Mouse (Mus musculus): ENCODE measurements around the gene Arpc4. TPM values are rescaled to one million over a fixed set of nuclear protein-coding genes. Genes with fewer than 3 reads are reported as not detected.

Gene Arpc4
- polyA plus RNA-seq, 1 experiment from 2014 or later: 262 TPM

DNA sequence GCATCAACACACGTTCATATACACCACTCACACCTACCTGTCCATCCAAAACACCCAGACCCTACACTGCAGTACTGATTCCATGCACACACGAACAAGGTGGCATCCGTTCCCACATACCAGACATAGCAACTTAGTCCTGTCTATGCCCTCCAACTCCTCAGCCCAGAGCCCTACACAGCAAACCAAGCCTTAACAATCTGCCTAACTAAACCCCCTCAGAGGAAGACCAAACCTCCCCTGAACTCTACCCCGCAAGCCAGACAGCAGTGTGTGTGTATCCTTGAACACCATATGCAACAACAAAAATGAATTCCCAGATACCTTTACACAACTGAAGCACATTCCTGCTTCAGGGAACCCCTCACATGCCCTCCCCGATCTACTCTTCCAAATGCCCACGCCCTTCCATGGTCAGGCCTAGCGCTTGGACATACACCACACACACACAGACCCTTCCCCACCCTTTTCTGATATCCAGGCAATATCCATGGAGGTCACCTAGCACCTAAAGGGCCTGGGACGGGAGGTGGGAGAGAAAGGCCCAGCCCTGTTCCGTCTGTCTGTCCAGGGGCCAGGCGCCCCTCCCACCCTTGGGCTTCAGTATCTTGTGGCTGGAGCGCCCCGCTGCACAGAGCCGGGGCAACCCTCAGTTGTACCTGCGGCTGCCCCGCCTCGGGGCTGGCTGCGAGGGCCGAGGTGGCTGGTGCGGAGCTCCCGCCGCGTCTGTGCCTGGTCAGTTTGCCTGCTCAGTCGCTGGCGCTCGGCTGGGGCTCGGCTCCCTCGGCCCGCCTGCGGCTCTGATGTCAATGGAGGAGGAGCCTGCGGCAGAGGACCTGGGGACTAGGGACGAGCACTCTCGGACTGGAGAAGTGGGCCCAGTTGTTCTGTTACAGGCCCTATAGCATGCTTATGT is 34.5 kb upstream of the Arpc4 start, which contains the start of gene Camk1:
Gene Camk1, minus strand, starts transcription at position 808 of the 916 bp plus-strand sequence.
- H3K4me3 ChIP-seq (replicated peaks): peak within 1 kb of the TSS; percentile 60

DNA sequence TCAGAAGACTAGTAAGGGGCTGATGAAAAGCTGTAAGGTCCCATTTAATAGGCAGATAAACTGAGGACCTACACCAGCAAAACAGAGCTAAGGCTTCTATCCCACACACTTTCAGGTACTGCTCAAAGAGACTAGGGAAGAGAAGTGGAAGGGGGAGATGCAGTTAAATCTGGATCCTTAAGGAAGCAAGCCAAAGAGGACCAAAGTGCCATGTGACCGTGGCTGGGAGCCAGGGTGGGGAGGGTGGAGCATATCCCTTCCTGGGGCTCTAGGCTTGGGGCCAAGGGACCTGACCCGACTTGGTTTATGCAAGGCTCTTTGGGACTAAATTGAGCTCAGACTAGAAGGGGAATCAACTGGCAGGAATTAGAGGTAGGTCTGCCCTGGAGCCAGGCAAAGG is 33.6 kb upstream of the Arpc4 start:
- peak overlapping the region; percentile 71 for H3K4me2 ChIP-seq
- peaks cover 19% of the 10 kb centered on the region for H3K4me1 ChIP-seq (replicated peaks)
- H3K27ac ChIP-seq: no peak overlapping the region
- WGBS (ENCODE audit: insufficient replicate concordance): 43% methylated on average over 2 of the region's 2 CpGs
- peak overlapping the region; percentile 79; the same call in 1 of the 2 replicates for H3K9ac ChIP-seq
- no peaks in the 10 kb centered on the region for H3K27me3 ChIP-seq
- H3K36me3 ChIP-seq: 0 out of 2 replicates have a peak, but pooled peaks cover 2% of the 10 kb centered on the region
- no peak for ATAC-seq (ENCODE audit: low read depth)
- H3K9me3 ChIP-seq (replicated peaks): no peaks in the 10 kb centered on the region
- no peak for DNase-seq
- H3K4me3 ChIP-seq (replicated peaks): peak overlapping the region; percentile 60; the same call in 1 of the 2 replicates

More for the DNA sequence above, 34.5 kb upstream of the Arpc4 start, which contains the start of gene Camk1:
- Histone ChIP-seq H3K27me3 (no peaks in the 10 kb centered on the region), H3K4me1 (replicated peaks) (peaks cover 19% of the 10 kb centered on the region), H3K9ac (peak within 1 kb of the TSS; percentile 79), H3K9me3 (replicated peaks) (no peaks in the 10 kb centered on the region), H3K27ac (0 out of 2 replicates have a peak within 1 kb of the TSS, but pooled peaks have one; percentile 15), H3K36me3 (0 out of 2 replicates have a peak, but pooled peaks cover 3% of the 10 kb centered on the region), H3K4me2 (peak within 1 kb of the TSS; percentile 71)
- DNase-seq: peak; percentile 53
- ATAC-seq (ENCODE audit: low read depth): peak; percentile 76
- WGBS (ENCODE audit: insufficient replicate concordance): 16% methylated on average over 32 of the region's 32 CpGs

DNA sequence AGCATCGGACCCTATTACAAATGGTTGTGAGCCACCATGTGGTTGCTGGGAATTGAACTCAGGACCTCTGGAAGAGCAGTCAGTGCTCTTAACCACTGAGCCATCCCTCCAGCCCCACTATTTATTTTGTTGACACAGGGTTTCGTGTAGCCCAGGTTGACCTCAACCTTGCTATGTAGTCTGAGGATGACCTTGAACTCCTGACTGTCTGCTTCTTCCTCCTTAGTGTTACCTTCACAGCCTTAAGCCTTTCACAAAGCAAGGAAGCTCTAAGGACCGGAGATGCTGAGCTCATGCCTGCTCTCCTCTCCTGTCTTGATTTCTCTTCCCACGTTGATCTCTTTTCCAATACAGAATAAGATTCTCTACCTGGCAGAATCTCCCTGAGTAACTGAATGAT is 31.0 kb upstream of the Arpc4 start:
- H3K27me3 ChIP-seq: no peaks in the 10 kb centered on the region
- H3K4me2 ChIP-seq: no peak overlapping the region
- no peak for ATAC-seq (ENCODE audit: low read depth)
- 57% methylated on average over 4 of the region's 4 CpGs for WGBS (ENCODE audit: insufficient replicate concordance)
- no peak for DNase-seq
- no peak overlapping the region for H3K27ac ChIP-seq
- H3K36me3 ChIP-seq: no peaks in the 10 kb centered on the region
- H3K4me1 ChIP-seq (replicated peaks): peaks cover 15% of the 10 kb centered on the region
- H3K9ac ChIP-seq: no peak overlapping the region
- H3K4me3 ChIP-seq (replicated peaks): no peak overlapping the region
- H3K9me3 ChIP-seq (replicated peaks): no peaks in the 10 kb centered on the region

DNA sequence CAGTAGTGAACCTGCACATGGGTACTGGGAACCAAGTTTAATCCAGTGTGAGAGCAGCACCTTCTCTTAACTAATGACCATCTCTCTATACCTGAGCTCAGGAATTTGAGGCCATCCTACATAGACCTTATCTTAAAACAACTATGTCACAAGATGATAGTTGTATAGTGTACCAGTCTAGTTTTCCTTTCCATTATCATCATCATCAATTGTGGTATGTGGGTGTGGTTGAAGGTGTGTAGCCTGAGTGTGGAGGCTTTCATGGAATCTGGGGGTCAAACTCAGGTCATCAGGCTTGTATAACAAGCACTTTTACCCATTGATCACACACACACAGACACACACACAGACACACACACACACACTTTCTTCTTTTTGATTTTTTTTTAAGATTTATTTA is 27.4 kb upstream of the Arpc4 start:
- H3K4me2 ChIP-seq: no peak overlapping the region
- no peak overlapping the region for H3K4me3 ChIP-seq (replicated peaks)
- H3K36me3 ChIP-seq: no peaks in the 10 kb centered on the region
- no peaks in the 10 kb centered on the region for H3K27me3 ChIP-seq
- H3K9me3 ChIP-seq (replicated peaks): no peaks in the 10 kb centered on the region
- ATAC-seq (ENCODE audit: low read depth): no peak
- H3K9ac ChIP-seq: no peak overlapping the region
- no peaks in the 10 kb centered on the region for H3K4me1 ChIP-seq (replicated peaks)
- no peak overlapping the region for H3K27ac ChIP-seq
- no peak for DNase-seq

DNA sequence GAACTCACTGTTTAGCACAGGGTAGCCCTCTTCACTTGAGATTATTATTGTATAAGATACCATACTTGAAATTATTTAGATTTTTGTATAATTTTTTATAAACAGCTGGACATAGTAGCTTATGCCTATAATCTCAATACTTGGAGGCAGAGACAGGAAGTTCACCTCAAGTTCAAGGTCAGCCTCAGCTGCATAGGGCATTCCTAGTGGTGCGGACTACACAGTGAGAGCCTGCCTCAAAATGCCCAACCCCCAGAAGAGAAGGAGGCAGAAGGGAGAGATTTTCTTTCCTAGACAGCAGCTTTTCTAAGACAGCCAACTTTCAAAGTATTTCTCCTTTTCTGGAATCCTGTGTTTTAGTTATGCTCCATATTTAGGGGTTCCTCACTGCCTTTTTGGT is 26.8 kb upstream of the Arpc4 start:
- Histone ChIP-seq H3K36me3 (no peaks in the 10 kb centered on the region), H3K9ac (no peak overlapping the region), H3K4me3 (replicated peaks) (no peak overlapping the region), H3K4me1 (replicated peaks) (no peaks in the 10 kb centered on the region), H3K9me3 (replicated peaks) (no peaks in the 10 kb centered on the region), H3K27ac (no peak overlapping the region), H3K27me3 (no peaks in the 10 kb centered on the region), H3K4me2 (no peak overlapping the region)
- WGBS (ENCODE audit: insufficient replicate concordance): 88% methylated on average over 1 of the region's 1 CpGs
- no peak for ATAC-seq (ENCODE audit: low read depth)
- DNase-seq: no peak

DNA sequence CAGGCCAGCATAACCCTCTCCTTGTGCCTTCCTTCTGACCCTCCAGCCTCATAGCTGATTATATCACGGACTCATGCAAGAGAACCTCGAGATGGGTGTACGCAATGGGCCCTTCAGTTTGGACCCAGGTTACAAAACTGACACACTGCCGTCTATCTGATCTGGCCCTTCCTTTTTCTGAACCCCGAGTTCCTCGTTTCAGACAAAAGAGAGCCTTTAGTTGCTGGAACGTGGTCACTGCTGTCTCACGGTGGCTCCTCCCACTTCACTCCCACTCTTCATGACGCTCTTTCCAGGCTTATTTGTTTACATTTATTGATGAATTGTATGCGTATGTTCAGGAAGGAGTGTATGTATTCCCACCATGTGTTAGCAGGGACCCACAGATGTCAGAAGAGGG is 26.3 kb upstream of the Arpc4 start:
- Histone ChIP-seq H3K9ac (no peak overlapping the region), H3K27ac (no peak overlapping the region), H3K4me3 (replicated peaks) (no peak overlapping the region), H3K4me2 (no peak overlapping the region), H3K4me1 (replicated peaks) (no peaks in the 10 kb centered on the region), H3K27me3 (no peaks in the 10 kb centered on the region), H3K36me3 (no peaks in the 10 kb centered on the region), H3K9me3 (replicated peaks) (no peaks in the 10 kb centered on the region)
- DNase-seq (no peak), ATAC-seq (ENCODE audit: low read depth) (no peak)
- WGBS (ENCODE audit: insufficient replicate concordance): 23% methylated on average over 10 of the region's 10 CpGs

DNA sequence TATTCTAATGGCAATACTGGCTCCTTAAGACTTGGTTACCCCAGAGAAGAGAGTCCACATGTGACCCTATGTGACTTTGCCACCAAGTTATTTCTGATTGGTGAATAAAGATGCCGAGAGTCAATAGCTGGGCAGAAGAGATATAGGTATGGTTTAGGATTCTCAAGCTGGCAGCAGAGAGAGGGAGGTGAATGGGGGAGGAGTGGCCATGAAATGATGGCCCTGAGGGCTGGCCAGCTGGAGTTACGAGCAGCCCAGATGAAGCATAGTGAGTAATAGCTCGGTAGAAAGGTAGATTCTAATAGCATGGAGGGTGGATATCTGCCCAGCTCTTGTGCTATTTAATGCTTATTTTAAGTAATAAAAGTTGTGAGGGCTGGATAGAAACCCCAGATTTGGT is 25.1 kb upstream of the Arpc4 start:
- DNase-seq: no peak
- no peaks in the 10 kb centered on the region for H3K4me1 ChIP-seq (replicated peaks)
- no peaks in the 10 kb centered on the region for H3K27me3 ChIP-seq
- no peak for ATAC-seq (ENCODE audit: low read depth)
- no peak overlapping the region for H3K4me3 ChIP-seq (replicated peaks)
- H3K4me2 ChIP-seq: no peak overlapping the region
- no peaks in the 10 kb centered on the region for H3K36me3 ChIP-seq
- no peak overlapping the region for H3K27ac ChIP-seq
- no peaks in the 10 kb centered on the region for H3K9me3 ChIP-seq (replicated peaks)
- H3K9ac ChIP-seq: no peak overlapping the region
- WGBS (ENCODE audit: insufficient replicate concordance): 53% methylated on average over 3 of the region's 3 CpGs

DNA sequence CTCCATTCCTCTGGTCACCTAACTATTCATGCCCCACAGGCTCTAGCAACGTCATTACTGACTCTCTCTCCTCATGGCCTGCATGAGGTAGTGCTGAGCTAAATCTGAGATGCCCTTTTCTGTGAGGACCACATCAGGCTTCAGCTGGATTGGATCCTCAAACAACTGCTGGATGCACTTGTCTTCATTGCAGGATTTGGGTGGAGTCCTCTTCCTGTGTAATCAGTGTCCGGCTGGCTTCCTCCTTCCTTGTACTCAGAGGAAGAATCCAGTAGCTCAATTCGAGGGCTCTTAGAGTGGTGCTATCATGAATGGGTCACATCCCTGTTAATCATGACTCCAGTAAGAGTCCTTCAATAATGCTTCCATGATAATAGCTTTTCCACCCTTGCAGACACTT is 24.2 kb upstream of the Arpc4 start:
- Histone ChIP-seq H3K9me3 (replicated peaks) (no peaks in the 10 kb centered on the region), H3K4me3 (replicated peaks) (no peak overlapping the region), H3K9ac (no peak overlapping the region), H3K27me3 (no peaks in the 10 kb centered on the region), H3K27ac (no peak overlapping the region), H3K4me1 (replicated peaks) (no peaks in the 10 kb centered on the region), H3K4me2 (no peak overlapping the region), H3K36me3 (no peaks in the 10 kb centered on the region)
- ATAC-seq (ENCODE audit: low read depth) (no peak), DNase-seq (no peak)
- WGBS (ENCODE audit: insufficient replicate concordance): 32% methylated on average over 3 of the region's 3 CpGs

DNA sequence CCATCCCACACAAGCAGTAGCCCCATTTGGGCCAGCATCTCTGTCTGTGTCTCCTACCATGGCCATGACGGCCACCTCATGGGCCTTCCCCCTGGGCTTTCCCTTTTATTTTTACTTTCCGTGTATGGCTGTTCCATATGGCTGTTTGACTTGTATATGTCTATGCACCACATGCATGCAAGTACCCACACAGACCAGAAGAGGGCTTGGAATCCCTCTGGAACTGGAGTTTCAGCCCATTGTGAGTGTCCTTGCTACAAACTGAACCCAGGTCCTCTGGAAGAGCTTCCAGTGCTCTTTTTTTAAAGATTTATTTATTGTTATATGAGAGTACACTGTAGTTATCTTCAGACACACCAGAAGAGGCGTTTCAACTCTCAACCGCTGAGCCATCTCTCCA is 16.4 kb upstream of the Arpc4 start:
- no peak for ATAC-seq (ENCODE audit: low read depth)
- no peak for DNase-seq
- Histone ChIP-seq H3K4me2 (no peak overlapping the region), H3K27me3 (no peaks in the 10 kb centered on the region), H3K4me3 (replicated peaks) (no peak overlapping the region), H3K36me3 (no peaks in the 10 kb centered on the region), H3K4me1 (replicated peaks) (no peaks in the 10 kb centered on the region), H3K27ac (no peak overlapping the region), H3K9me3 (replicated peaks) (no peaks in the 10 kb centered on the region), H3K9ac (no peak overlapping the region)
- WGBS (ENCODE audit: insufficient replicate concordance): 62% methylated on average over 4 of the region's 4 CpGs

DNA sequence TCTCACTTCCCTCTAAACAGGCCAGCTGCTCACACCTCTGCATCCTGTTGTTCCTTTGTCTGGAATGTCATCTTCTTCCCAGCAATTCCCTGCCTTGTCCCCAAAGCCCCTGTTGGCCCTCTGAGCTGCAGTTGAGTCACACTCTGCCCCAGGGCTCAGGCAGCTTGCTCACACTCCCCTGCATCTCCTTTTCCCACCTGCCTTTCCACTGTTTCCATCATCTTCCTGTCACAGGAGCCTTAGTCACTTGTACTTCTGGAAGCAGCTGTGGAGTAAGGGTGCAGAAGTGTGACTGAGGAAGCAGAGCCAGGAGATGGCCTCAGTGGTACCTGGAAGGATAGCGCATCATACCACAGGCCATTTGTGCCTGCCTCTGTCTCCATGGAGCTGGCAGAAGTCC is 15.7 kb upstream of the Arpc4 start:
- Histone ChIP-seq H3K27me3 (no peaks in the 10 kb centered on the region), H3K4me1 (replicated peaks) (no peaks in the 10 kb centered on the region), H3K9ac (no peak overlapping the region), H3K27ac (no peak overlapping the region), H3K4me3 (replicated peaks) (no peak overlapping the region), H3K4me2 (no peak overlapping the region), H3K9me3 (replicated peaks) (no peaks in the 10 kb centered on the region), H3K36me3 (peaks cover 7% of the 10 kb centered on the region)
- ATAC-seq (ENCODE audit: low read depth) (no peak), DNase-seq (no peak)
- 91% methylated on average over 1 of the region's 1 CpGs for WGBS (ENCODE audit: insufficient replicate concordance)

DNA sequence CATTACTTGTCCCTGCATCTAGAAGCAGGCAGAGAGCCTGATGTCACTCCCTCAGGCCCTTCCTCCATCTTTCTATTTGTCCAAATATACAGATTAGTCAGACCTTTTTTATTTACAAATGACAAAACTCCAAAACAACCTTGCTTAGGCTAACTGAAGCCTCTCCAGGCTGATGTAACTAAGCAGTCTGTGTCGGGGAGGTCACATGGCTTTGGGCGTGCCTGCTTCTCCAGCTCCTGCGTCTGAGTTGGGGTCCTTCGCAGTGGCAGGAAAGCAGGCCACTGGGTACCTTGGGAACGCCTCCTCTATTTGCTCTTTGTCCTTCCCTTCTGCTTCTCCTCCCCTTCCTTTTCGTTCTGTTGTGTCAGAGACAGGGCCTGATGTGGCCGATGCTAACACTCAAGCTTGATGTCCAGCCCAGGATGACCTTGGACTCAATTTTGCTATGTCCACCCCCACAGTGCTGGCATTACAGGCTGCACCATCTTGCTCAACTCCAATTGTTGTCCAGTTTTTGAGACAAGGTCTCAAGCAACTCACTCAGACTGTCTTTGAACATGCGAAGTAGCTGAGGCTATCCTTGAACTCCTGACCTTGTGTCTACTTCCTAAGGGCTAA is 13.3 kb upstream of the Arpc4 start:
- Histone ChIP-seq H3K4me3 (replicated peaks) (no peak overlapping the region), H3K9me3 (replicated peaks) (no peaks in the 10 kb centered on the region), H3K27me3 (no peaks in the 10 kb centered on the region), H3K4me2 (no peak overlapping the region), H3K36me3 (peaks cover 23% of the 10 kb centered on the region), H3K4me1 (replicated peaks) (no peaks in the 10 kb centered on the region), H3K9ac (no peak overlapping the region), H3K27ac (no peak overlapping the region)
- no peak for ATAC-seq (ENCODE audit: low read depth)
- WGBS (ENCODE audit: insufficient replicate concordance): 62% methylated on average over 8 of the region's 8 CpGs
- no peak for DNase-seq

Data from liver, embryonic 13.5 days (tissue).